Mouse (Mus musculus): ENCODE measurements around the gene Adam6b.
"Not testable (repeated sequence)": the region's sequence is repeated elsewhere in the genome, so short reads cannot be mapped to it uniquely, and the experiment has no call there.

Adam6b gene

GRCm38 (mm10) chr12:113489211-113489610, at the start of gene Adam6b:
TSS of gene Adam6b (plus strand) at chr12:113489511.
- DNase-seq (ENCODE audit: low spot score) = not testable (repeated sequence)

- no peak for DNase-seq (ENCODE audit: low spot score)
Measured at GRCm38 (mm10) chr12:113446061-113446460, 43.2 kb upstream of the Adam6b start.

- DNase-seq (ENCODE audit: low spot score) = no peak
Measured at GRCm38 (mm10) chr12:113476164-113476563, 13.1 kb upstream of the Adam6b start.

DNA sequence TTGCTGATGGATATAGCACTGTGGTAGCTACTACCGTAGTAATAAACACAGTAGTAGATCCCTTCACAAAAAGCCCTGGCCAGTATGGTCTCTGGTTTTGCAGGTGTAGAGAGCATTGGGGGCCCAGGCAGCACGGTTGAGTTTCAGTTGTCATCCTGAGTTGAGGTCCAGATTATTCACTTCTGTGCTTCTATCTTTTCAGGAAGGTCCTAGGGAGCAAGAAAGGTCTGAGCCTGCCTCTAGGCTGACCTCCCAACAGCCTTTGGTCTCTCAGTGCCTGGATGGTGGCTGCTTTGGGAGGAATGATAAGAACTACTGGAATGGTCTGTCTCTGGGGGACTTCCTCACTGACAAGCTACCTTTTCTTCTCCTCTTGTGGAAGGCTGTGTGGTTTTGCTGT, 7.2 kb upstream of the Adam6b start:
- no peak for DNase-seq (ENCODE audit: low spot score)

DNA sequence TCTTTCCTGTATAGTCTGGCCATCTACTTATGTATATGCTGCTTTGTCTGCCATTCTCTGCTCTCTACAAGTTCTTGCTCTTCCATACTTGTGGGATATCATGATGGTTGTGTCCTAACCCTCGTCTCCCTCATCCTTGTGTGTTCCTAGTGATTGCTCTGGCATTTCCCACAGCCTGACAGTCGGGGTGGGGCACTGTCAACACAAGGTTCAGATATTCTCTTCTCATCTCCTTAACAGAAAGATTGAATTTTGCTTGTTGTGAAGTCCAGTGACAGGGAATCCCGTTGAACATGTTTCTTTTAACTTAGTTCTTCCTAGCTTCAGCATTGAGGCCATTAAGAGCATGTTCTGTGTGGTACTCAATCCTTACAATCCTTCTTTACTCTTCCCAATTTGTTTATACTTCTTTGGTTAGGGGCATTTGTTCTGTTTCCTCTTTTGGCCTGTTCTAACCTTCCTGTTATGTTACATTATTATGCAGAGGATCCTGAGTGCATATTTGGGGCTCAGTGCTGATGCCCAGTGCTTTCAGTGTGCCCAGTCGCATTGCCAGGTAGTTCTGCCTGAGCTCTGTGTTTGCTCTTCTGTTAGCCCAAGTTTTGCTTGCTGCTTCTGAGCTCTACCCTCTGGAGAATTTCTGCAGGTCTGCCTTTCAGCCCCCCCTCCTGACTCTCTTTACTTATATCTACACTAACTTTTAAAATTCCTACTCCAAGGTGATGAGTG, 6.5 kb upstream of the Adam6b start:
- no peak for DNase-seq (ENCODE audit: low spot score)

- no peak for DNase-seq (ENCODE audit: low spot score)
Measured at GRCm38 (mm10) chr12:113483492-113484162, 5.7 kb upstream of the Adam6b start.

- DNase-seq (ENCODE audit: low spot score) = no peak
Measured at GRCm38 (mm10) chr12:113484971-113485485, 4.3 kb upstream of the Adam6b start.

GRCm38 (mm10) chr12:113487693-113488092, 1.6 kb upstream of the Adam6b start:
- peak; percentile 24 for DNase-seq (ENCODE audit: low spot score)

- no peak for DNase-seq (ENCODE audit: low spot score)
Measured at GRCm38 (mm10) chr12:113525901-113526300, 36.6 kb downstream of the Adam6b start.
